Mouse (Mus musculus) lung, postnatal 4 days (tissue): ENCODE results near the gene Olfr1126.
"Not testable (repeated sequence)": the region's sequence is repeated elsewhere in the genome, so short reads cannot be mapped to it uniquely, and the experiment has no call there.

Experiments used
- DNase-seq, 2 experiments: peaks; one replicate each; pipeline ENCODE4 v3.0.0; 2021

The Olfr1126 gene

GRCm38 (mm10) chr2:87453662-87454061, at the start of gene Olfr1126:
Olfr1126 (plus strand) TSS chr2:87453962.
- no peak for DNase-seq

- DNase-seq = no peak
Measured at GRCm38 (mm10) chr2:87416335-87416734, 37.4 kb upstream of the Olfr1126 start, which contains the start of gene Olfr1123. Olfr1123 (plus strand) TSS chr2:87416635.

DNA sequence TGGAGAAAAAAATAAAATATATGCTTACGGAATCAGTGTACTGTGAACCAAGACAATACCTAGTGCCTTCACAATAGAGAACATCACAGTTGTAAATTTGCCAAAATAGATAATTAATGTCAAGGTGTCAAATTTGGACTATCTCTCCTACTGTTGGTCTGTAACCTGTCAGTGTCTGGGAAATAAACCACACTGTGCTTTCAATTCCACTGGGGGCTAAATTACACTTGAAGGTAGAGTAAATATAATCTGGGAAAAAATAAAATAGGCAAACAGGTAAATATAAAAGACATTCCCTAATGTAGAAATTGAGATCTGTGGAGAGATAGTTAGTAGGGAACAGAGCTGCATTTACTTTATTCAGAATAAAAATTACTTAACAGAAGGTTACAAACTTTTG, 23.8 kb upstream of the Olfr1126 start, which contains the start of gene Olfr1124:
TSS of gene Olfr1124 (plus strand) at position 301 of the 400 bp plus-strand sequence.
- no peak for DNase-seq

DNA sequence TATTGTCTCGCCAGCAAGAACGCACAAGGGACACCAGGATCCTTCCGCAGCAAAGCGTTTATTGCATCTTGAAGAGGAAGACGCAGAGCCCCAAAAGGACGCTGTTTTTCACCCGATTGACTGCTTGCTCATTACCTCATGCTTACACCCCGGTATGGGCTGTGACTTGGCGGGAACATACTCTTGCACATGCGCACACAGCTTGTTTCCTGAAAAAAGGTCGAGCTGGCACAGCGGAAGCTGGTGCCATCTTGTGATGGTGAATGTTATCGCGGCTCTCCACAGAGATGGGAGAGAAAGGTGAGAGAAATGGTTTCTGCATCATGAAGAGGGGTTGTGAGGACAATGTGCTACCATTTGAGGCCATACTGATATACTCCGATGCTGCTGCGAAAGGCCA, 16.0 kb upstream of the Olfr1126 start:
- no peak for DNase-seq

DNA sequence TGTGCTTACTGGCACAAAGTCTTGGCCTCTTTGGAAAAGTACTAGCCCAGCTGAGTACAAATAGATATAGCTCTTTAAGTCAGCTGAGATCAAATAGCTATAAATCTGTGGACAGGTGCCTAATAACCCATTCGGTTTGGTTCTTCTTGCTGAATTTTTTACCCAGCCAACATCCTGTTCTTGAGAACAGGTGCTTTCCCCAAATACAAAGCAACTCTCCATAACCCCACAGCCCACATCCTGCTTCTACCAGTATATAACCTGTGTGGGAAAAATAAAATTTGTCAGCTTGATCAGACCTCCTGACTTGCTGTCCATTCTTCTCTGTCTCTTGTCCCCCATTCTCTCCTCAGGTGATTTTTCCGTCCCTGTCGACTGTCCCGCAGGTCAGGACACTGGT, 8.0 kb downstream of the Olfr1126 start:
- no peak for DNase-seq

- no peak for DNase-seq
Measured at GRCm38 (mm10) chr2:87480207-87480606, 26.4 kb downstream of the Olfr1126 start.

DNA sequence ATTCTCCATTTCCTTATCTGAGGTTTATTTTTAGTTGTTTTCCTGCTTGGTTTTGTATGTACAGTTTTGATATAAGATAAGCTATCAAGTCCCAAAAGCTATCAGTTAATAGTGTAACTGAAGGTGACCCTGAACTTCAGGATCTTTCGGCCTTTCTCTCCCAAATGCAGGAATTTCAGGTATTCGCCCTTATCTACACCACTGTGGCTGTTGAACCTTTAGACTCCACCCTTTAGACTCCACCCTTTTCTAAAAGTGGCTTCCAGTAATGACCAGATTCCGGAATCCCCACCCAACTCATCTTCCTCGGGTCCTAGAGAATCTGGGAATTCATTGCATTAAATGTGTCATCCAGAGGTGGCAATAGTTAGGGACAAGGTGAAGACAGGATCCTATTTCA, 27.4 kb downstream of the Olfr1126 start:
- no peak for DNase-seq

GRCm38 (mm10) chr2:87482276-87482675, 28.5 kb downstream of the Olfr1126 start:
- no peak for DNase-seq

DNA sequence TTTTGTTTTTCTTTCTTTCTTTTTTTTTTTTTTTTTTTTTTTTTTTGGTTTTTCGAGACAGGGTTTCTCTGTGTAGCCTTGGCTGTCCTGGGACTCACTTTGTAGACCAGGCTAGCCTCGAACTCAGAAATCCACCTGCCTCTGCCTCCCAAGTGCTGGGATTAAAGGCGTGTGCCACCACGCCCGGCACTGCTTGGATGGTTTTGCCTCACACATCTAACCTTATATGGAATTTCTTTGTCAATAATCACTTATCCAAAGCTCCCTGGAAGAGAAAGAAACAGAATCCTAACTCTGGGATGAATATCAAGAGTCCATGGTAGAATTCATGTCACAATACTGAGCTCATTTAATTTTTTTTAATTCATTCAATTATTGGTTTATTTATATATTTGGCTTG, 43.2 kb downstream of the Olfr1126 start, which contains the start of gene Pramel7:
TSS of gene Pramel7 (minus strand) at position 101 of the 400 bp plus-strand sequence.
- DNase-seq = not testable (repeated sequence)

- no peak for DNase-seq
Measured at GRCm38 (mm10) chr2:87506265-87506664, 52.5 kb downstream of the Olfr1126 start, which contains the start of gene Pramel6. Pramel6 (plus strand) TSS chr2:87506565.
